Mouse (Mus musculus) T-helper 2 cell (primary cell): ENCODE data around the gene Mfap5.
"Not testable (repeated sequence)": the region's sequence is repeated elsewhere in the genome, so short reads cannot be mapped to it uniquely, and the experiment has no call there.

ENCODE experiments used
- in situ Hi-C: fragments of 300-600 bp; cut with MboI, MseI; formaldehyde crosslinking; loops from one replicate; pipeline ENCODE4 v1.15.1; 2025; ENCODE audit warnings: high pct_unique_total_duplicates

Mfap5 gene

GRCm38 (mm10) chr6:122512914-122513878 is 7.6 kb downstream of the Mfap5 start:
- in situ Hi-C loops = loop anchor here (10.0 kb wide), 1 partner anchor 788 kb away; no protein-coding TSS in a partner anchor

GRCm38 (mm10) chr6:122514312-122514711 is 8.7 kb downstream of the Mfap5 start:
- in situ Hi-C loops = loop anchor here (10.0 kb wide), 1 partner anchor 790 kb away; no protein-coding TSS in a partner anchor

GRCm38 (mm10) chr6:122515762-122516161 is 10.1 kb downstream of the Mfap5 start:
- in situ Hi-C loops = loop anchor here (10.0 kb wide), 1 partner anchor 791 kb away; no protein-coding TSS in a partner anchor

DNA sequence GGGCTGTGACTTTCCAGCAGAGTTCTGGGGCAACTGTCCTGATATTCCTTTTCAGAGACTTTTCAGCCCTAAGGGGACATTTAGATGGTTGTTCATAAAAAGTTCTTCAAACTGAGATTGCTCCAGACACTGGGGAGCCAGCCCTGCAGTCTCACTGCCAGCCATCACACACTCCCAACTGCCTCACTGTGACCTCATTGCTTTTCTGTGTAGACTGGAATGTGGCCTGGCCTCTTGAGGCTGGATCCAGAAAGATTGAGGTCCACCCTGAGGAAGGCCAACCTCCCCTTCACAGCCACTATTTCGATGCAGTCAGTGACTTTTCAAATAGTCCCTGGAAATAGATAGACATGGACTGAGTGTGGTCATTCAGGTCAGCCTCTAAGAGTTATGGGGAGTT is 12.0 kb downstream of the Mfap5 start:
- in situ Hi-C loops = loop anchor here (10.0 kb wide), 1 partner anchor 793 kb away; no protein-coding TSS in a partner anchor

GRCm38 (mm10) chr6:122519384-122519783 is 13.7 kb downstream of the Mfap5 start:
- in situ Hi-C loops = loop anchor here (10.0 kb wide), 1 partner anchor 795 kb away; no protein-coding TSS in a partner anchor

DNA sequence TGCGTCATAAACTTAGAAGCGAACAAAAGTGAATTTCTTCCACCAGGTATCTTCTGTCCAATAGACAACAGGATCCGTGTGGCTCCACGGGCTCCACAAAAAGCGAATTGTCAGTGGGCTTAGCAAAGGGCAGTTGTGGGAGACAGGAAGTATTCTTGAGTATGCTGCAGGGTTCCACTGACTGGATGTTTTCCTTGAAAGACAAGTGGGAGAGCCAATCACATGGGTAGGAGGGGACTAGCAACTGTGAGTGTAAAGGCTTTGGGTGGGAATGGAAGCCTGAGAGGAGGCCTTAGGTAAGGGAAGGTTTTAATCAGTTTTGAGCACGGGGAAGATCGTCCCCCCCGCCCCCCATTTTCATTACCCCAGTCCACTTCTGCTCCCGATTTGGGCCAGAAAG is 16.9 kb downstream of the Mfap5 start:
- in situ Hi-C loops = no loop called here

DNA sequence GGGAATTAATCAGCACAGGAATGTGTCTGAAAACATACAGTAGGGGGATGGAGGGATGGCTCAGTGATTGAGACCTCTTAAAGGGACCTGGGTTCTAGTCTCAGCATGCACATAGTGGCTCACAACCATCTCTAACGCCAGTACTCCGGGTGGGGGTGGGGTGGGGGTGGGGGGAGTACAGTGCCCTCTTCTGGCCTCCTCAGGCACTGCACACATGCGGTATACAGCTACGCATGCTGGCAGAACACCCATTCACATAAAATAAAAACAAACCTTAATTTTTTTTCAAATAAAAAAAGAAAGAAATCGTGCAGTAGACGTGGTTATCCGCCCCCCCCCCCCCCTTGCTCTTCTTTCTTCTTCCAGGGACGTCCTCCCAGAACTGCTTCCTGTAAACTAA is 17.6 kb downstream of the Mfap5 start:
- in situ Hi-C loops = no loop called here

GRCm38 (mm10) chr6:122527596-122527995 is 22.0 kb downstream of the Mfap5 start:
- in situ Hi-C loops = no loop called here

GRCm38 (mm10) chr6:122528136-122528535 is 22.5 kb downstream of the Mfap5 start:
- in situ Hi-C loops = no loop called here

DNA sequence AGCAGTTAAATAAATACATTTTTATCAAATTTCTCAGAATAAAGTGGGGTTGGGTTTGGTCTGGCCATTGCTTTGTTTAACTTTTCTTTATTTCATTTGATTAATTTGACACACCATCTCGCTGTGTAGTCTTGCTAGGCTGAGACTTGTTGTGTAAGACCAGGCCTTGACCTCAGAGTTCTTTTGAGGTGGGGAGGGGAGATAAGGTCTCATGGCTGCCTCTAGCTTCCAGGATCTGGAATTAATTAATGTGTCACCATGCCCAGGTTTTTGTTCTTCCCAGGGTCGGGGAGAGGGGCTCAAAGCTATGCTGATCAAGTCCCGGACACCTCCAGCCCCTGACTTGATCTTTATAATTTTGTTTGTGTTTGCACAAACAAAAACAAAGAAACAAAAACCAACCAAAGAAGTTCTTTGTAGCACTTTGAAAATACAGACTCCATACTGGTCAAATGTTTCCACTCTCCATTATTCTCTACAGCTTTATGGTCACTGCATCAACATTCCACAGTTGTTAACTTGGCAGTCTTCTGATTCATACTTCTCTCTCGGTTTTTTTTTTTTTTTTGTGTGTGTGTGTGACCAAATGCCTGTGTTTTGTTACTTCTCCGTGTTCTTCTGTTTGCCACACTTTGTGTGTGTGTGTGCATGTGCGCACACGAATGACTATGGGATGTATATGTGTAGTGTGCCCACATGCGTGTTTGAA is 26.0 kb downstream of the Mfap5 start:
- in situ Hi-C loops = no loop called here

DNA sequence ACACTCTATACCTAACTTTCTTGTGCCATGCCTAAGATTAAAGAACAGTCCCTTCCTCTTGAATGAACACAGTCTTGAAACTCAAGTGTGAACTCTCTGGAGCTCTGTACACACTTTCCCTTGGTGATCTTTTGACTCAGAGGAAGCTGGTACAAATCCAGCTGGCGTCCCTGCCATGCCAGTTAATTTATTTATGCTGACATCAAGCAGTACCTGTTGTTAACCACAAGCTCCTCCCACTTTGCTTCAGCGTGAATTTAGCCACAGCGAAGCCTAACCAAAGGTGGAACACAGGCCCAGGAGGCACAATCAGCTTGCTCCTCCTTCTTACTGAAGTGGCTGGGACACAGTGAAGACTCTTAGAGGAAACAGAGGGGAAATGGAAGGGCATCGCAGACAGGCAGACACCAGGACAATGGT is 27.2 kb downstream of the Mfap5 start:
- in situ Hi-C loops = no loop called here

DNA sequence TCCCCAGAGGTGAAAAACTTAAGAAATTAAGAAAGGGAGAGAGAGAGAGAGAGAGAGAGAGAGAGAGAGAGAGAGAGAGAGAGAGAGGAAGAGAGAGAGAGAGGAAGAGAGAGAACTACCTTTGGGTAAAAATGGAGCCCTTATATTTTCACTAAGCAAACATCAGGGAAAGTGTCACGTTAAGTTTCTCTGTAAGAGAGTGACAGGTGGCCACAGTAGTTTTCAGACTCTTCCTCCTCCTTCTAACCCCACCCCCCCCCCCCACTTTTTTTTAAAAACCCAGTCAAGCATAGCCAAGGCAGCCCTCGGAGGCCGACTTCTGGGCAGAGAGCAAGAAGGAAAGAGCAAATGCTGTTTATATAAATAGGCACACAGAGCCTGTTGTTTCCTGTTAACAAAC is 28.4 kb downstream of the Mfap5 start:
- in situ Hi-C loops = no loop called here

DNA sequence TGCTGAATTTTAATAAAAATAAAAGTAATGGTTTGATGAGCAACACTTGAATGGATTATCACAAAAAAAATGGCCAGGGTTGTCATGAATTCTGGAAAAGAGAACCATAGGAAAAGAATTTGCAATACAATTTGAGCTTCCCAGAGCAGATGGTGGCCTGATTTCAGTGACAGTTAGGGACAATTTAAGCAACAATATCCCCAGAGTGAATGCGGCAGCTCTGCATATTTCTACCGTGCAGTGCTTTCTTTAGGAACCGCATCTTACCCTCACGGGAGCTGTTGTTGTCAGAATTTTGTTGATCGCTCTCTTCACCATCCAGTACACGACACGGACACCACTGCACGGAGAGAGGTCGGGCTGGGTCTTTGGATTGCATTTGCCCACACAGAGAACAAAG is 33.9 kb downstream of the Mfap5 start:
- in situ Hi-C loops = no loop called here

- in situ Hi-C loops = not testable (repeated sequence)
Measured at GRCm38 (mm10) chr6:122542459-122542858, 36.8 kb downstream of the Mfap5 start.

DNA sequence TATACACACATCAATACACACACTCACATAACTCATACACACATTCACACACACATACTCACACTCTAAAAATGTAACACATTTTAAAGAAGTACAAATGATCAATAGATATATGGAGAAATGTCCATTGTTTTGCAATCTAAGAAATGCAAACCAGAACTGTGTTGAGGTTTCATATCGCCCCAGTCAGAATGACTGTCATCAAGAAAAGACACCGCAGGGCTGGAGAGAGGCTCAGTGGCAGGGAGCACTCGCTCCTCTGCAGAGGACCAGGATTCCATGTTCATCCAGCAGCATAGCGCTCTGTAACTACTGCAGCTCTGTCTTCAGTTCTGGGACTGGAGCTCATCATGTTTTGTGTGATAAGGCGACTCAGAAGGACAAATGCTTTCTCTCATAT is 37.9 kb downstream of the Mfap5 start:
- in situ Hi-C loops = no loop called here

GRCm38 (mm10) chr6:122544672-122545071 is 39.0 kb downstream of the Mfap5 start:
- in situ Hi-C loops = no loop called here

DNA sequence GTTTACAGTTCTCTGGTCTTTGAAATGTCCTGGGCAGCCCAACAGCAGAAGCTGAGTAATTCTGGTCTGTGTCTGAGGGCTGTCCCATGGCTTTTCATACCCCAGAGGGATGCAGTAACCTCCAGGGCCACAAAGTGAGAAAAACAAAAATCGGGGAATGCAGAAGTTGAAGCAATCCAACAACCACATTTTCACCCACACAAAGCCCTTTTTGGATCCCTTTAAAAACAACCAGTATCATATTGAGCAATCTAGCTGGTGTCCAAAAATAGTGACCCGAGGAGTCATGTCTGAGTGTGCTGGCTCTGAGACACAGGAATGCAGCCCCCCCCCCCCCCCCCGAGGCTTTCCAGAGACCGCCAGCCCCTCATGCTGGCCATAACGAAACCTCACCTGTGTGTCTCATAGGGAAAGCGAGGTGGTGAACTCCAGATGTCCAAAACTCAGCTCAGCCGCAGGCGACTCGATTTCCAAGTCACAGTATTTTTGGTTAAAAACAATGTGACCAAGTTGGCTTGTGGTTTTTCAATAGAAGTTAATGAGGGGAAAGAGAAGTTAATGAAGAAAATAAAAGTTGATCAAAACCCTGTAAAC is 39.7 kb downstream of the Mfap5 start:
- in situ Hi-C loops = no loop called here

DNA sequence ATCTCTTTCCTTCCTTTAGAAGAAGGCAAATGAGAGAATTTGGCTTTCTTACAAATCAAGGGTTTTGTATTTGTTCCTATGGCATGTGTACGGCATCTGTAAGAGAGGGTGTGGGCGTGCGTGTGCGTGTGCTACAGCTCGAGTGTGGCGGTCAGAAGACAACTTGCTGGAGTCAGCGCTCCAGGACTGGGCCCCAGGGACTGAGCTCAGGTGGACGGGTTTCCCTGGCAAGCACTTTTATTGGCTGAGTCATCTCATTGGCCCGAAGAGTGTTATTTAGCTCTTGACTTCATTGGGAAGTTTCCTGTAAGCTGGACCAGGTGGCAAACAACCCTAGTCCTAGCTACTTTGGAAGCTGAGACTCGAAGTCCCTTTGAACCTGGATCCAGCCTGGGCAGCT is 40.3 kb downstream of the Mfap5 start:
- in situ Hi-C loops = no loop called here

- in situ Hi-C loops = no loop called here
Measured at GRCm38 (mm10) chr6:122553606-122554005, 48.0 kb downstream of the Mfap5 start, which contains the start of gene Aicda. Gene Aicda, plus strand, starts transcription at chr6:122553801.

DNA sequence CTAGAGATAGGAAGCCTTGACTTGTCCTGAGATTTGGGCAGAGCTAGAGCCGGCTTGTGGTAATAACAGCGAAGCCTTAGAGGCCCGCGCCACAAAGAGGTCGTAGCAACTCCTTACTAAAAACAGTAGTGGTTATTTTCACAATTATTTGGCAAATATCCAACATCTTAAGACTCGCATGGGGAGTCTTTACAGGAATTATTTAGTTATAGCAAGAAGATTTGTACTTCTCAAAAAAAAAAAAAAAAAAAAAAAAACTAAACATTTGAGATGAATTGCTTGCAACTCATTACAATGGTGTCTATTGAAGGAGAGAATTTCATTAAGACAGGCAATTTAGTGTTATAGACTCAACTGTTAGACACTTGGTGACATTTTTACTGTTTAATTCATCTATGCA is 48.5 kb downstream of the Mfap5 start:
- in situ Hi-C loops = no loop called here

DNA sequence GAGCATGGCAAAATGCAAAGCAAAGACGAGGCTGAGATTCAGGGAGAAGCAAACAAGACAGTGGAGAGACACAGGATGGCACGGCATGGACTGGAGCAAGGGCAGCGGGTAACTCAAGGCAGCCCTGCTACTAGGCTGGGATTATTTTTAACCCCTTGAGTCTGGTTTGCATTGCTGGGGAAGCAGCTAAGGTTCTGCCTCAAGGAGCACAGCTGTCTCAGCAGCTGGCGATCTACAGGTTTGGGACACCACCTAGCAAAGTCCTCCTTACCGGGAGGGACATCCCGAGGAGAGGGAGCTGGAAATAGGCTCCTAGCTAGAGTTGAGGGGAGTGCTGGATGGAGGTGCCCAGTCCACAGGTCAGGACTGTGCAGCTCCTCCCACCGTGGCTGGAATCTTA is 49.6 kb downstream of the Mfap5 start:
- in situ Hi-C loops = no loop called here
